8 mouse cellular contexts compared by ENCODE assay signal in genomic region chr13:30501860-30502395, GRCm38 (mm10). TPM values are rescaled to one million over a fixed set of nuclear protein-coding genes. Genes with fewer than 3 reads are reported as not detected.
A peak's percentile ranks its signal among the peaks of the same experiment; 100 is the strongest.
DNase-seq lines count a peak whose midpoint lies in the region; TF ChIP-seq lines count a peak whose summit lies in the region.

No protein-coding gene starts in this region.

- no peaks in the 10 kb centered on the region for H3K4me1 ChIP-seq in lung, adult 2 months (ENCODE audit: control insufficient read depth, insufficient read depth, low read length)
- H3K4me1 ChIP-seq in forebrain, embryonic 10.5 days, result no peaks in the 10 kb centered on the region

- TF ChIP-seq POLR2A in lung, adult 2 months (IDR thresholded peaks at IDR 0.05; ENCODE audit: borderline replicate concordance, extremely low read depth, low read depth, low read length), result no peak

- WGBS in lung, adult 2 months, result 23% methylated on average over 7 of the region's 7 CpGs
- 40% methylated on average over 7 of the region's 7 CpGs for WGBS in forebrain, embryonic 10.5 days

- no peaks in the 10 kb centered on the region for H3K9me3 ChIP-seq in forebrain, embryonic 10.5 days

- no peak for DNase-seq in gastrocnemius, adult 2 months
- DNase-seq in gastrocnemius, postnatal 25 days, result no peak
- DNase-seq in lung, adult 2 months, result no peak
- no peak for DNase-seq in lung, adult 18-20 months
- peak; percentile 3 for DNase-seq in WW6 (ENCODE audit: low read depth, low spot score)
- DNase-seq in mesoderm, embryonic 11.5 days (ENCODE audit: low read depth, low spot score), result peak; percentile 12
- DNase-seq in forebrain, embryonic 10.5 days (ENCODE audit: extremely low spot score, low spot score), result no peak
- DNase-seq in adrenal gland, adult 8-10 months, result no peak

- H3K27ac ChIP-seq in gastrocnemius, adult 2 months, result no peak overlapping the region
- H3K27ac ChIP-seq in forebrain, embryonic 10.5 days, result no peak overlapping the region

- intact Hi-C loops in gastrocnemius, adult 2 months (cut with DNase I), result loop anchor here (1.0 kb wide), 1 partner anchor 27 kb away; no protein-coding TSS in a partner anchor

- no peak overlapping the region for H3K4me3 ChIP-seq in gastrocnemius, adult 2 months
- H3K4me3 ChIP-seq in lung, adult 2 months (replicated peaks; ENCODE audit: extremely low read depth, low read depth, low read length), result no peak overlapping the region
- H3K4me3 ChIP-seq in forebrain, embryonic 10.5 days, result no peak overlapping the region

- peak; percentile 85 for TF ChIP-seq CTCF in gastrocnemius, adult 2 months (IDR thresholded peaks at IDR 0.05)
- 0 out of 2 replicates have a peak, but pooled peaks have one; percentile 26 for TF ChIP-seq CTCF in lung, adult 2 months (IDR thresholded peaks at IDR 0.05; ENCODE audit: insufficient read depth, low read length)

- no peaks in the 10 kb centered on the region for H3K27me3 ChIP-seq in forebrain, embryonic 10.5 days (ENCODE audit: poor library complexity, severe bottlenecking)

- no peaks in the 10 kb centered on the region for H3K36me3 ChIP-seq in forebrain, embryonic 10.5 days (replicated peaks)

RNA-seq across cellular contexts. Expression of gene Uqcrfs1, which starts 43.2 kb away (rescaled TPM):
- total RNA-seq in gastrocnemius, adult 2 months (2021), result 100 to 1,000 TPM; 441 to 666 TPM
- total RNA-seq in gastrocnemius, postnatal 25 days (2021), result 100 to 1,000 TPM; 580 to 597 TPM
- polyA plus RNA-seq in lung, adult 2 months (2012; rRNA removed), result 93.1 and 111 TPM in 2 replicates
- polyA plus RNA-seq in forebrain, embryonic 10.5 days (2016; fragmentation: Nextera tagmentation; extraction: Ambion mirVana), result 238 and 239 TPM in 2 replicates
- total RNA-seq in adrenal gland, adult 8-10 months (2022), result 100 to 1,000 TPM; 184 to 287 (median 250) TPM

Comparison
In these comparisons a context has a peak if more than half of its experiments do, and no peak if none do; other contexts are left out.
1. DNase-seq: peak in WW6 (single experiment) and mesoderm, embryonic 11.5 days (single experiment); none in gastrocnemius, adult 2 months (single experiment), gastrocnemius, postnatal 25 days (single experiment), lung, adult 2 months (single experiment), lung, adult 18-20 months (0 of 2), forebrain, embryonic 10.5 days (single experiment) and adrenal gland, adult 8-10 months (single experiment).